Mouse (Mus musculus): ENCODE results near the gene Atp11a. TPM values are rescaled to one million over a fixed set of nuclear protein-coding genes. Genes with fewer than 3 reads are reported as not detected.

Gene Atp11a
- polyA plus RNA-seq, 1 experiment from 2014 or later, result 10.3 TPM

GRCm38 (mm10) chr8:12877126-12877525, 120.3 kb downstream of the Atp11a start:
- H3K27me3 ChIP-seq (ENCODE audit: control insufficient read depth, insufficient read depth, low read depth, low read length), result no peaks in the 10 kb centered on the region; the same call in 1 of the 2 replicates

DNA sequence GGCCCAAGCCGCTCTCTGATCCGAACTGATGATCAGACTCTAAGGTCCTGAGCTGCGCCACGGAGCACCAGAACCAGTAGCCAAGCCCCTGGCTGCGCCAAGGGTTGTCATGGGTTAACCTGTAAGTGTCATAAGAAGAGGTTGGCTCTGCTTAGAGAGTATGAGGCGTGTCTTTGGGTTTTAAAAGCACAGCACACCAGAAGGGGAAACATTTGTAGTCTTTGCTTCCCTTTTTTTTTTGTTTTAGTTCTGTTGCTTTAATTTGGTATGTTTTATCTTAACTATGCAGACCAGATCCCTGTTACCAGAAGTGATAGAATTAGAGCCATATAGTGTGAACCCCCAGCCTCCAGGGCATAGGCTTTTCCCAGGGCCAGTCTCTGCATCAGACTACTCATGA, 123.3 kb downstream of the Atp11a start:
- Histone ChIP-seq H3K9ac (ENCODE audit: low read depth, low read length) (no peak overlapping the region), H3K27me3 (ENCODE audit: control insufficient read depth, insufficient read depth, low read depth, low read length) (no peaks in the 10 kb centered on the region; the same call in 1 of the 2 replicates), H3K4me2 (ENCODE audit: low read length) (no peak overlapping the region), H3K9me3 (replicated peaks; ENCODE audit: control insufficient read depth, low read length, poor library complexity, severe bottlenecking) (no peaks in the 10 kb centered on the region), H3K36me3 (ENCODE audit: control insufficient read depth, insufficient read depth, low read length) (no peaks in the 10 kb centered on the region), H3K4me3 (ENCODE audit: low read depth, low read length) (no peak overlapping the region), H3K27ac (ENCODE audit: low read length) (no peak overlapping the region), H3K4me1 (ENCODE audit: control insufficient read depth, insufficient read depth, low read length) (peaks cover 4% of the 10 kb centered on the region; the same call in 1 of the 2 replicates)
- WGBS, result 92% methylated on average over 6 of the region's 6 CpGs
- no peak for ATAC-seq

More at GRCm38 (mm10) chr8:12877126-12877525, 120.3 kb downstream of the Atp11a start:
- no peak for ATAC-seq
- H3K9me3 ChIP-seq (replicated peaks; ENCODE audit: control insufficient read depth, low read length, poor library complexity, severe bottlenecking), result no peaks in the 10 kb centered on the region
- H3K4me1 ChIP-seq (ENCODE audit: control insufficient read depth, insufficient read depth, low read length), result peaks cover 19% of the 10 kb centered on the region
- WGBS, result 86% methylated on average over 6 of the region's 6 CpGs
- H3K4me3 ChIP-seq (ENCODE audit: low read depth, low read length), result no peak overlapping the region
- no peaks in the 10 kb centered on the region for H3K36me3 ChIP-seq (ENCODE audit: control insufficient read depth, insufficient read depth, low read length)
- no peak overlapping the region for H3K4me2 ChIP-seq (ENCODE audit: low read length)
- no peak overlapping the region for H3K9ac ChIP-seq (ENCODE audit: low read depth, low read length)
- no peak overlapping the region for H3K27ac ChIP-seq (ENCODE audit: low read length)

- Histone ChIP-seq H3K36me3 (ENCODE audit: control insufficient read depth, insufficient read depth, low read length) (no peaks in the 10 kb centered on the region), H3K4me3 (ENCODE audit: low read depth, low read length) (no peak overlapping the region), H3K4me1 (ENCODE audit: control insufficient read depth, insufficient read depth, low read length) (no peaks in the 10 kb centered on the region), H3K27ac (ENCODE audit: low read length) (no peak overlapping the region), H3K9ac (ENCODE audit: low read depth, low read length) (no peak overlapping the region), H3K27me3 (ENCODE audit: control insufficient read depth, insufficient read depth, low read depth, low read length) (no peaks in the 10 kb centered on the region), H3K9me3 (replicated peaks; ENCODE audit: control insufficient read depth, low read length, poor library complexity, severe bottlenecking) (no peaks in the 10 kb centered on the region), H3K4me2 (ENCODE audit: low read length) (no peak overlapping the region)
- 67% methylated on average over 21 of the region's 21 CpGs for WGBS
- no peak for ATAC-seq
Measured at GRCm38 (mm10) chr8:12883051-12884004, 126.5 kb downstream of the Atp11a start.

GRCm38 (mm10) chr8:12887772-12888435, 131.1 kb downstream of the Atp11a start:
- 83% methylated on average over 16 of the region's 16 CpGs for WGBS
- no peaks in the 10 kb centered on the region for H3K9me3 ChIP-seq (replicated peaks; ENCODE audit: control insufficient read depth, low read length, poor library complexity, severe bottlenecking)
- ATAC-seq, result no peak
- no peak overlapping the region for H3K4me3 ChIP-seq (ENCODE audit: low read depth, low read length)
- no peak overlapping the region for H3K4me2 ChIP-seq (ENCODE audit: low read length)
- H3K36me3 ChIP-seq (ENCODE audit: control insufficient read depth, insufficient read depth, low read length), result no peaks in the 10 kb centered on the region
- no peak overlapping the region for H3K27ac ChIP-seq (ENCODE audit: low read length)
- no peaks in the 10 kb centered on the region for H3K27me3 ChIP-seq (ENCODE audit: control insufficient read depth, insufficient read depth, low read depth, low read length)
- H3K9ac ChIP-seq (ENCODE audit: low read depth, low read length), result no peak overlapping the region
- no peaks in the 10 kb centered on the region for H3K4me1 ChIP-seq (ENCODE audit: control insufficient read depth, insufficient read depth, low read length)

- H3K9me3 ChIP-seq (replicated peaks; ENCODE audit: control insufficient read depth, low read length, poor library complexity, severe bottlenecking), result no peaks in the 10 kb centered on the region
- no peak overlapping the region for H3K4me3 ChIP-seq (ENCODE audit: low read depth, low read length)
- no peaks in the 10 kb centered on the region for H3K27me3 ChIP-seq (ENCODE audit: control insufficient read depth, insufficient read depth, low read depth, low read length)
- ATAC-seq, result no peak
- H3K4me2 ChIP-seq (ENCODE audit: low read length), result no peak overlapping the region
- no peaks in the 10 kb centered on the region for H3K36me3 ChIP-seq (ENCODE audit: control insufficient read depth, insufficient read depth, low read length)
- WGBS, result 87% methylated on average over 11 of the region's 11 CpGs
- no peak overlapping the region for H3K9ac ChIP-seq (ENCODE audit: low read depth, low read length)
- no peaks in the 10 kb centered on the region for H3K4me1 ChIP-seq (ENCODE audit: control insufficient read depth, insufficient read depth, low read length)
- H3K27ac ChIP-seq (ENCODE audit: low read length), result no peak overlapping the region
Measured at GRCm38 (mm10) chr8:12889046-12889598, 132.3 kb downstream of the Atp11a start.

DNA sequence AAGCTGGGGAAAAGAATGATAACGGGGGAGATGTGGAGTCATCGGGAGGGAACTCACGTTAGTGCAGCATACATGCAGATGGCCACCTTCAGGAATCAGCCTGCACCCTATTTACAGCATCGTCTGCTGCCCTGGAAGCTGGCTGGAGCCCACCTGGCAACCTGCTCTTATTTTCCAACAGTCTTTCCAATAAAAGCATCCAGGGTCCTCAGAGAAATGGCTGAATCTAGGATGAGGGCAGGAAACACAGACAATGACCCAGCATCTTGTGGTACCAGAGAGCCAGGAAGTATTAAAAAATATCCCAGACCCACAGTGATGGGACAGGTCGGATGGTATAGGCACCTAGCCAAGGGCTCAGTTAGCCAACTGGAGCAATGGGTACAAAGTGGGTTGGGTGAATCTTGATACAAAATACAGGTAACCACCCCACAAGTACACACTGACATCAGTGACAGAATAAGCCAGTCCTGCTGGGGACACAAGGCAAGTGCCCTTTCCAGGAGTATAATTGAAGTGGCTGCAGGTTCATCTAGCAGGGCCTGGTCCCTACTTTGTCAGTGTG, 136.2 kb downstream of the Atp11a start:
- no peaks in the 10 kb centered on the region for H3K4me1 ChIP-seq (ENCODE audit: control insufficient read depth, insufficient read depth, low read length)
- no peak overlapping the region for H3K9ac ChIP-seq (ENCODE audit: low read depth, low read length)
- H3K36me3 ChIP-seq (ENCODE audit: control insufficient read depth, insufficient read depth, low read length), result no peaks in the 10 kb centered on the region
- no peak for ATAC-seq
- no peak overlapping the region for H3K4me3 ChIP-seq (ENCODE audit: low read depth, low read length)
- no peaks in the 10 kb centered on the region for H3K27me3 ChIP-seq (ENCODE audit: control insufficient read depth, insufficient read depth, low read depth, low read length)
- H3K9me3 ChIP-seq (replicated peaks; ENCODE audit: control insufficient read depth, low read length, poor library complexity, severe bottlenecking), result no peaks in the 10 kb centered on the region
- no peak overlapping the region for H3K4me2 ChIP-seq (ENCODE audit: low read length)
- 90% methylated on average over 5 of the region's 5 CpGs for WGBS
- no peak overlapping the region for H3K27ac ChIP-seq (ENCODE audit: low read length)

- 90% methylated on average over 12 of the region's 12 CpGs for WGBS
- Histone ChIP-seq H3K9ac (ENCODE audit: low read depth, low read length) (no peak overlapping the region), H3K4me3 (ENCODE audit: low read depth, low read length) (no peak overlapping the region), H3K27me3 (ENCODE audit: control insufficient read depth, insufficient read depth, low read depth, low read length) (no peaks in the 10 kb centered on the region), H3K4me2 (ENCODE audit: low read length) (no peak overlapping the region), H3K9me3 (replicated peaks; ENCODE audit: control insufficient read depth, low read length, poor library complexity, severe bottlenecking) (no peaks in the 10 kb centered on the region), H3K4me1 (ENCODE audit: control insufficient read depth, insufficient read depth, low read length) (no peaks in the 10 kb centered on the region), H3K27ac (ENCODE audit: low read length) (no peak overlapping the region), H3K36me3 (ENCODE audit: control insufficient read depth, insufficient read depth, low read length) (no peaks in the 10 kb centered on the region)
- no peak for ATAC-seq
Measured at GRCm38 (mm10) chr8:12893797-12894578, 137.2 kb downstream of the Atp11a start.

GRCm38 (mm10) chr8:12894783-12895534, 138.1 kb downstream of the Atp11a start:
- Histone ChIP-seq H3K9ac (ENCODE audit: low read depth, low read length) (no peak overlapping the region), H3K4me2 (ENCODE audit: low read length) (no peak overlapping the region), H3K27ac (ENCODE audit: low read length) (no peak overlapping the region), H3K4me3 (ENCODE audit: low read depth, low read length) (no peak overlapping the region), H3K36me3 (ENCODE audit: control insufficient read depth, insufficient read depth, low read length) (no peaks in the 10 kb centered on the region), H3K9me3 (replicated peaks; ENCODE audit: control insufficient read depth, low read length, poor library complexity, severe bottlenecking) (no peaks in the 10 kb centered on the region), H3K4me1 (ENCODE audit: control insufficient read depth, insufficient read depth, low read length) (no peaks in the 10 kb centered on the region), H3K27me3 (ENCODE audit: control insufficient read depth, insufficient read depth, low read depth, low read length) (no peaks in the 10 kb centered on the region)
- 78% methylated on average over 11 of the region's 11 CpGs for WGBS
- no peak for ATAC-seq
